Mouse (Mus musculus): Measurements from ENCODE around the gene Rad51b.

GRCm38 (mm10) chr12:79610511-79611103, 313.5 kb downstream of the Rad51b start:
- no peak for TF ChIP-seq POLR2A (IDR thresholded peaks at IDR 0.05; ENCODE audit: borderline replicate concordance, extremely low read depth, low read depth, low read length)
- TF ChIP-seq CTCF (IDR thresholded peaks at IDR 0.05; ENCODE audit: insufficient read depth, low read length), result no peak
